Mouse (Mus musculus) myocyte (in vitro differentiated cells): ENCODE results near the gene Chn1.

Source experiments
- CEBPB ChIP-seq: IDR thresholded peaks from 2 replicates; pipeline ENCODE4 v1.6.1; 2011; ENCODE audit warnings: mild to moderate bottlenecking, moderate library complexity; ENCODE audit not compliant: poor library complexity, insufficient read depth, severe bottlenecking
- E2F4 ChIP-seq: IDR thresholded peaks from one replicate; pipeline ENCODE4 v1.6.1; 2011; ENCODE audit warnings: mild to moderate bottlenecking, control low read depth, moderate library complexity; ENCODE audit not compliant: insufficient read depth
- MAX ChIP-seq: IDR thresholded peaks from one replicate; pipeline ENCODE4 v1.6.1; 2011; ENCODE audit warnings: low read depth, mild to moderate bottlenecking, control low read depth
- MYOD1 ChIP-seq, 3 experiments: IDR thresholded peaks; one replicate each; pipeline ENCODE4 v1.6.1; 2011; ENCODE audit warnings: control low read depth in 2 of 3, low read depth in 2 of 3, mild to moderate bottlenecking in 2 of 3, moderate library complexity in 1 of 3; ENCODE audit not compliant: insufficient read length in 2 of 3, control insufficient read depth in 1 of 3
- POLR2A ChIP-seq: IDR thresholded peaks from one replicate; pipeline ENCODE4 v1.6.1; 2011; ENCODE audit warnings: low read depth, mild to moderate bottlenecking, control low read depth, moderate library complexity; ENCODE audit not compliant: insufficient read length
- POLR2AphosphoS2 ChIP-seq: IDR thresholded peaks from one replicate; pipeline ENCODE4 v1.6.1; 2011; ENCODE audit warnings: low read depth, control low read depth; ENCODE audit not compliant: insufficient read length
- REST ChIP-seq: IDR thresholded peaks from one replicate; pipeline ENCODE4 v1.6.1; 2011; ENCODE audit warnings: mild to moderate bottlenecking, control low read depth, moderate library complexity; ENCODE audit not compliant: insufficient read depth, insufficient read length
- TCF12 ChIP-seq: IDR thresholded peaks from one replicate; pipeline ENCODE4 v1.6.1; 2011; ENCODE audit warnings: mild to moderate bottlenecking, control low read depth; ENCODE audit not compliant: poor library complexity, insufficient read depth, severe bottlenecking
- TCF3 ChIP-seq: IDR thresholded peaks from one replicate; pipeline ENCODE4 v1.6.1; 2011; ENCODE audit warnings: low read depth, control low read depth; ENCODE audit not compliant: insufficient read length
- USF1 ChIP-seq: IDR thresholded peaks from one replicate; pipeline ENCODE4 v1.6.1; 2011; ENCODE audit warnings: low read depth, mild to moderate bottlenecking, control low read depth, moderate library complexity

GRCm38 (mm10) chr2:73637688-73638087 lies 137.5 kb downstream of the Chn1 start:
- TF ChIP-seq REST (no peak), POLR2A (no peak), MAX (no peak), TCF12 (no peak), POLR2AphosphoS2 (no peak), MYOD1 (IDR thresholded peaks at IDR 0.05; ENCODE audit: control insufficient read depth in 1 of 3, insufficient read length in 2 of 3, low read depth in 2 of 3) (no peak), TCF3 (no peak), USF1 (no peak), E2F4 (no peak), CEBPB (no peak)
